In genomic region chr2:69955635-69956034, GRCm38 (mm10) we compare ENCODE assay signal across 10 mouse cellular contexts. TPM values are rescaled to one million over a fixed set of nuclear protein-coding genes. Genes with fewer than 3 reads are reported as not detected.
DNase-seq lines count a peak whose midpoint lies in the region; ATAC-seq and TF ChIP-seq lines count a peak whose summit lies in the region.
"Had no signal": no experiment of that assay in that cellular context is flagged by ENCODE, and none has a peak within 500 bp of the region (broad histone marks: within the 10 kb centered on the region; RNA-seq: fewer than 3 reads in every experiment).

No protein-coding gene starts in this region.

- peaks cover 19% of the 10 kb centered on the region for H3K36me3 ChIP-seq in kidney, postnatal 0 days (ENCODE audit: insufficient read depth, low read length)
- peaks cover 18 to 40% of the 10 kb centered on the region in 2 experiments for H3K36me3 ChIP-seq in CH12.LX (replicated peaks in 1 of 2; ENCODE audit: control insufficient read depth in 1 of 2, insufficient read depth in 1 of 2, low read length in 1 of 2)
- peaks cover 23% of the 10 kb centered on the region for H3K36me3 ChIP-seq in neural tube, embryonic 15.5 days
- peaks cover 80% of the 10 kb centered on the region for H3K36me3 ChIP-seq in hindbrain, embryonic 10.5 days

- peak; percentile 51 for TF ChIP-seq RAD21 in CH12.LX (IDR thresholded peaks at IDR 0.05; ENCODE audit: low read depth, low read length)

- TF ChIP-seq CTCF in kidney, postnatal 0 days (IDR thresholded peaks at IDR 0.05; ENCODE audit: low read depth) = peak; percentile 81
- peak in 1 of 2 experiments; percentile 67; a peak in 3 of 4 replicates for TF ChIP-seq CTCF in CH12.LX (conservative IDR thresholded peaks at IDR 0.05 in 1 of 2, IDR thresholded peaks at IDR 0.05 in 1 of 2; ENCODE audit: low read depth in 2 of 2, low read length in 2 of 2)

- dilution Hi-C loops in CH12.LX (cut with MboI; ENCODE audit: extremely low pct_ligation_motif_present, extremely low pct_unique_long_range_greater_than_20kb, low sequenced_read_pairs) = no loop called here

- no peak overlapping the region for H3K4me2 ChIP-seq in kidney, postnatal 0 days (ENCODE audit: low read length)
- no peak overlapping the region for H3K4me2 ChIP-seq in CH12.LX (ENCODE audit: insufficient read depth, low read depth, poor library complexity, severe bottlenecking)
- no peak overlapping the region for H3K4me2 ChIP-seq in neural tube, embryonic 15.5 days
- H3K4me2 ChIP-seq: limb, embryonic 12.5 days had no signal

- no peaks in the 10 kb centered on the region for H3K4me1 ChIP-seq in kidney, postnatal 0 days (replicated peaks; ENCODE audit: insufficient read depth, low read length)
- H3K4me1 ChIP-seq in CH12.LX (ENCODE audit: control insufficient read depth in 1 of 2, insufficient read depth in 2 of 2) = peaks cover 0 to 21% of the 10 kb centered on the region in 2 experiments; a peak in 2 of 4 replicates
- H3K4me1 ChIP-seq in neural tube, embryonic 15.5 days = no peaks in the 10 kb centered on the region
- no peaks in the 10 kb centered on the region for H3K4me1 ChIP-seq in hindbrain, embryonic 10.5 days (replicated peaks)
- H3K4me1 ChIP-seq: heart, embryonic 10.5 days had no signal

- in situ Hi-C loops in CH12.LX (cut with MboI; ENCODE audit: low pct_ligation_motif_present, low pct_unique_long_range_greater_than_20kb, low sequenced_read_pairs) = no loop called here

- peak; percentile 62 for DNase-seq in kidney, postnatal 0 days (ENCODE audit: low spot score)
- no peak for DNase-seq in kidney, postnatal 25 days
- peak; percentile 29 for DNase-seq in CH12.LX (ENCODE audit: extremely low read depth)
- DNase-seq in lung, postnatal 25 days (ENCODE audit: low spot score) = peak; percentile 8
- DNase-seq in hindbrain, embryonic 10.5 days (ENCODE audit: low spot score) = no peak
- DNase-seq in adrenal gland, postnatal 25 days = no peak

- H3K27ac ChIP-seq in kidney, postnatal 0 days = no peak overlapping the region
- no peak overlapping the region for H3K27ac ChIP-seq in CH12.LX (ENCODE audit: insufficient read depth, low read depth)
- no peak overlapping the region for H3K27ac ChIP-seq in neural tube, embryonic 15.5 days (replicated peaks)
- no peak overlapping the region for H3K27ac ChIP-seq in hindbrain, embryonic 10.5 days
- H3K27ac ChIP-seq: heart, embryonic 10.5 days; limb, embryonic 12.5 days had no signal

- no peak overlapping the region for H3K9ac ChIP-seq in kidney, postnatal 0 days (ENCODE audit: low read depth, low read length)
- H3K9ac ChIP-seq in CH12.LX (ENCODE audit: insufficient read depth, low read depth) = no peak overlapping the region
- no peak overlapping the region for H3K9ac ChIP-seq in neural tube, embryonic 15.5 days (replicated peaks)
- H3K9ac ChIP-seq: limb, embryonic 12.5 days had no signal

- no peak for TF ChIP-seq POLR2A in CH12.LX (IDR thresholded peaks at IDR 0.05; ENCODE audit: low read depth, low read length)

- H3K79me2 ChIP-seq in CH12.LX (replicated peaks; ENCODE audit: control insufficient read depth, extremely low read depth, insufficient read depth, poor library complexity, severe bottlenecking) = no peaks in the 10 kb centered on the region; the same call in 1 of the 2 replicates

- no peaks in the 10 kb centered on the region for H3K27me3 ChIP-seq in kidney, postnatal 0 days (ENCODE audit: insufficient read depth, low read length)
- no peaks in the 10 kb centered on the region for H3K27me3 ChIP-seq in CH12.LX (replicated peaks)
- H3K27me3 ChIP-seq in neural tube, embryonic 15.5 days (replicated peaks) = no peaks in the 10 kb centered on the region
- H3K27me3 ChIP-seq in hindbrain, embryonic 10.5 days (ENCODE audit: insufficient read depth, poor library complexity, severe bottlenecking) = no peaks in the 10 kb centered on the region
- H3K27me3 ChIP-seq: limb, embryonic 12.5 days had no signal

- H3K4me3 ChIP-seq in kidney, postnatal 0 days (replicated peaks; ENCODE audit: low read depth, low read length) = no peak overlapping the region
- H3K4me3 ChIP-seq in CH12.LX (replicated peaks in 1 of 3; ENCODE audit: low read depth in 2 of 3, low read length in 2 of 3, poor library complexity in 1 of 3) = no peak overlapping the region
- no peak overlapping the region for H3K4me3 ChIP-seq in neural tube, embryonic 15.5 days (replicated peaks)
- no peak overlapping the region for H3K4me3 ChIP-seq in hindbrain, embryonic 10.5 days
- H3K4me3 ChIP-seq: heart, embryonic 10.5 days; limb, embryonic 12.5 days had no signal

- H3K9me3 ChIP-seq in kidney, postnatal 0 days (replicated peaks; ENCODE audit: low read length) = no peaks in the 10 kb centered on the region
- no peaks in the 10 kb centered on the region for H3K9me3 ChIP-seq in CH12.LX (replicated peaks; ENCODE audit: low read length)
- H3K9me3 ChIP-seq in neural tube, embryonic 15.5 days (replicated peaks) = no peaks in the 10 kb centered on the region
- no peaks in the 10 kb centered on the region for H3K9me3 ChIP-seq in hindbrain, embryonic 10.5 days
- H3K9me3 ChIP-seq: heart, embryonic 10.5 days; limb, embryonic 12.5 days had no signal

- no peak for TF ChIP-seq EP300 in CH12.LX (IDR thresholded peaks at IDR 0.05; ENCODE audit: low read length)

- no peak for ATAC-seq in kidney, postnatal 0 days (replicated peaks; ENCODE audit: low FRiP score, low read depth)
- peak; percentile 61 for ATAC-seq in activated CD4-positive, CD25-positive, alpha-beta regulatory T cell, adult 4 months
- ATAC-seq in neural tube, embryonic 15.5 days (ENCODE audit: low FRiP score) = no peak

- WGBS in kidney, postnatal 0 days = 44% methylated on average over 2 of the region's 2 CpGs
- WGBS in neural tube, embryonic 15.5 days = 58% methylated on average over 2 of the region's 2 CpGs
- WGBS in hindbrain, embryonic 10.5 days = 55% methylated on average over 2 of the region's 2 CpGs

TF ChIP-seq in CH12.LX, 34 proteins besides CTCF, POLR2A, EP300 and RAD21:
- peak; percentile 33 for TF ChIP-seq SMC3 (IDR thresholded peaks at IDR 0.05; ENCODE audit: low read depth, low read length)
- TF ChIP-seq GABPA (IDR thresholded peaks at IDR 0.05; ENCODE audit: insufficient replicate concordance, low read depth, low read length) = no peak

RNA-seq across cellular contexts. Expression of gene Ubr3, which starts 58.6 kb away (rescaled TPM):
- 12.8 and 13.0 TPM in 2 replicates for polyA plus RNA-seq in kidney, postnatal 0 days (2015; fragmentation: Nextera tagmentation; extraction: Ambion mirVana)
- 16.0 and 18.3 TPM in 2 replicates for total RNA-seq in CH12.LX (2012; rRNA removed)
- 17.9 and 21.4 TPM in 2 replicates for total RNA-seq in CH12.LX (2014; rRNA removed)
- polyA plus RNA-seq in CH12.LX (2012; ENCODE audit: insufficient read length, low read depth) = 26.1 and 35.8 TPM in 2 replicates
- 10 to 100 TPM; 13.1 to 16.7 TPM for polyA plus RNA-seq in activated CD4-positive, CD25-positive, alpha-beta regulatory T cell, adult 4 months (2017; shearing (Covaris generic))
- 15.2 and 17.7 TPM in 2 replicates for polyA plus RNA-seq in neural tube, embryonic 15.5 days (2015; fragmentation: Nextera tagmentation; extraction: Ambion mirVana)
- polyA plus RNA-seq in hindbrain, embryonic 10.5 days (2016; fragmentation: Nextera tagmentation; extraction: Ambion mirVana) = 10.9 and 13.6 TPM in 2 replicates
- 94.7 and 112 TPM in 2 replicates for total RNA-seq in adrenal gland, postnatal 25 days (2021)

Comparison
In these comparisons a context has a peak if more than half of its experiments do, and no peak if none do; other contexts are left out.
1. DNase-seq: peak in kidney, postnatal 0 days (single experiment), CH12.LX (single experiment) and lung, postnatal 25 days (single experiment); none in kidney, postnatal 25 days (0 of 2), hindbrain, embryonic 10.5 days (single experiment) and adrenal gland, postnatal 25 days (single experiment).